Mouse (Mus musculus) heart, postnatal 4 days (tissue): ENCODE data around the gene Asb1. TPM values are rescaled to one million over a fixed set of nuclear protein-coding genes. Genes with fewer than 3 reads are reported as not detected.

Experiments
- DNase-seq: peaks from one replicate; pipeline ENCODE4 v3.0.0; 2021
- total RNA-seq, 2 experiments: library from RNA; stranded (reverse); gene quantifications; 2 replicates each; pipeline ENCODE4 v1.2.3; 2021

The Asb1 gene
- total RNA-seq = 10 to 100 TPM; 17.5 to 18.2 TPM

- DNase-seq = peak; percentile 93
Observed at GRCm38 (mm10) chr1:91540271-91540826, at the start of gene Asb1. Gene Asb1, plus strand, starts transcription at chr1:91540544.

GRCm38 (mm10) chr1:91492740-91493139 lies 47.6 kb upstream of the Asb1 start:
- no peak for DNase-seq

DNA sequence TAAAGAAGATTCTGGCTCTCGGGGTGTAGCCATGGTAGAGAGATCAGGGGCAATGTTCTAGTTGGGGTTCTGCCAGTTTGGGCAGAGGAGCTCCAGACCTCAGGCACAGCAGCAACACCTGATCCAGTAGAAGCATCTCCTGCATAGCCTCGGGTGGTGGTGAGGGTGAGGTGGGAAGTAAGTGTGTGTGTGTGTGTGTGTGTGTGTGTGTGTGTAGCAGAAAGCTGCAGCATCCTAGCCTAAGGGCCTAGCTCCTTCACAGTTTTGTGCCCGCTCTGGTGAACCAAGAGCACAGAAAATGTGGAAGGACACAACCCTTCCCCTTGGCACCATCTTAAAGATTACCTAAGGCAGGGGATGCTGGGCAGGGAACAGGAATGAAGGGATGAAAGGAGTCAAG lies 46.4 kb upstream of the Asb1 start:
- DNase-seq = no peak

GRCm38 (mm10) chr1:91494457-91495140 lies 45.7 kb upstream of the Asb1 start, which contains the start of gene Traf3ip1:
Gene Traf3ip1, plus strand, starts transcription at chr1:91494647.
- DNase-seq = peak; percentile 94

- DNase-seq = no peak
Observed at GRCm38 (mm10) chr1:91495321-91495720, 45.0 kb upstream of the Asb1 start.

GRCm38 (mm10) chr1:91498579-91498978 lies 41.8 kb upstream of the Asb1 start:
- DNase-seq = no peak

GRCm38 (mm10) chr1:91504615-91505014 lies 35.7 kb upstream of the Asb1 start:
- DNase-seq = no peak

DNA sequence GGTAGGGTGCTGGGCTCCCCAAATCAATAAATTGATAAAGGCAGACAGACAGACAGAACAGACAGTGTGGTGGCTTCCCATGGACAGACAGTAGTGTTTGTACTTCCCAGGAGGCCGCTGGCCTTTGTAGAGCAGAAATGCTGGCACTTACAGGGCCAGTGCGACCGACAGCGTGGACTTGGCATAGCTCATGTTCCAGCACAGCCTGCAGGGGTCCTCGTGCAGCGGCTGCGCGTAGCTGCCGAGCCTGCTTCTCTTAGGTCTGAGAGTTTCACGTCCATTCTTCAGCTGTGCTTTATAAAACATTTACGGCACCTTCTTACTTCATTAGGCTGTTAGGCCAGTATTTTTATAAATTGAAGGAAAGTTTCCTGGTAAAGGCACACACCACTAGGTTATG lies 25.4 kb upstream of the Asb1 start:
- DNase-seq = no peak

- DNase-seq = no peak
Observed at GRCm38 (mm10) chr1:91515642-91516041, 24.7 kb upstream of the Asb1 start.

GRCm38 (mm10) chr1:91523759-91524158 lies 16.6 kb upstream of the Asb1 start:
- peak; percentile 73 for DNase-seq

GRCm38 (mm10) chr1:91525838-91526237 lies 14.5 kb upstream of the Asb1 start:
- peak; percentile 61 for DNase-seq

- DNase-seq = no peak
Observed at GRCm38 (mm10) chr1:91530166-91530565, 10.2 kb upstream of the Asb1 start.

GRCm38 (mm10) chr1:91532243-91532642 lies 8.1 kb upstream of the Asb1 start:
- DNase-seq = no peak

GRCm38 (mm10) chr1:91532892-91533291 lies 7.5 kb upstream of the Asb1 start:
- peak; percentile 20 for DNase-seq

GRCm38 (mm10) chr1:91533483-91533882 lies 6.9 kb upstream of the Asb1 start:
- peak; percentile 19 for DNase-seq

DNA sequence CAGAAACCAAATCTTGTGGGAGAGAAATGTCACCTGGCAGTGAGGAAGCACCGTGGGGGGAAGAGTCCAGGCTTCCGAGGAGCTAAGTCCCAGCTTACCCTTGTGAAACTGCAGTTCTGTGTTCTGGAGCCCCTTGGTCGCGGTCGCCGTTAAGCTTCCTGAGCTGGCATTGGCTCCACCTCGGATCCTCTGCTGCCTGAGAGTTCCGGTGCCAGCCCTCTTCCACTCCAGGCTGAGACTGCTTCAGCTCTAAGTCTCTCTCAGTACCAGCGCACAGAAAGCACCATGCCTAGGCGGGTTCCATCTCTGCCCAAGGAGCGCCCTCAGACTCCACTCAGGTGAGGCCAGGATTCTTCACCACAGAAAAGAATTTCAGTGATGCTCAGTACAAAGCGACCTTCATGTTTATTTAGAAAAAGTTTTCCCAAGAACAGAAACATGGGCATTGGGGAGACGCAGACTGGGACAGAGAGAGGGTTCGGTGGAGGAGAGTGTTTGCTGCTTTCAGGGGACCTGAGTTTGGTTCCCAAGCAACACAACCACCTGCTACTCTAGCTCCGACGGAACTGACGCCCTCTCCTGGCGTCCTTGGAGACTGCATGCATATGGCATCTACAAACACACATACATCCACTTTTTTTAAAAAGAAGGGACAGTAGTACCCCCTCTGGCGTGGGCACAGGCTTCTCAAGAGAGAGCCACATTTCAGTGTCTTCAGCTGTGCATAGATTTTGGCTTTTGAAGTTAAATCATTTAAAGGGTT lies 6.2 kb upstream of the Asb1 start:
- no peak for DNase-seq

GRCm38 (mm10) chr1:91537786-91538569 lies 2.4 kb upstream of the Asb1 start:
- no peak for DNase-seq

DNA sequence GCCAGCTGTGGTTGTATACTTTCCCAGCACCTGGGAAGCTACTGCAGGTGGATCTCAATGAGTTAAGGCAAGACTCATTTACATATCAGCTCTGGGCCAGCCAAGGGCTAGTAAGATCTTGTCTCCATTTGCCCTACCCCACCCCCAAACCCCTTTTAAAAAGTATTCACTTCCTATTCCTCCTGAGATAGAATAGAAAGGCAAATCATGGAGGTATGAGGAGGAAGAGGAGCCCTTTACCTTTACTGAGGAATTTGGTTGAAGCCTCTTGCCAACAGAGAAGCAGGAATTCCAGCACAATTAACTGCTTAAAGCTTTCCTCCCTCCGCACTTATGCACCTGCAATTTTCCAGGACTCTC lies 1.8 kb upstream of the Asb1 start:
- no peak for DNase-seq

DNA sequence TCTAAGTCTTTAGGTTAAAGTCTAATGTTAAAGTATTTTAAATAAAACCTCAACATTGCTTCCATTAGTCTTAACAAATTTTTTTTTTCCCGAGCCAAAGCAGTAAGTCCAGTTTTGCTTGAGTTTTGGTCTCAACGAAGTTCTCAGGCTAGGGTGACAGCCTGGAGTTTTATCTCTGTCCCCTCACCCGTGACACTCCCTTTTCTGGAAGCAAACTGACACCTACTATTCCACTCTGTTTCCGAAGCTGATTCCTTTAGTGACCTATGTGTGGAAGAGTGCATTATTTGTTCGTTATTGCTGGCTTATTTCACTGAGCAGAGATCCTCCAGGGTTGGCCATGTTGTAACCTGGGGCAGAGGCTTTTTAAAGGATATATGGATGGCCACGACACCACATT lies 1.1 kb upstream of the Asb1 start:
- DNase-seq = no peak

GRCm38 (mm10) chr1:91539704-91540270 lies 557 bp upstream of the Asb1 start:
- peak; percentile 35 for DNase-seq

GRCm38 (mm10) chr1:91541042-91541592 lies 773 bp downstream of the Asb1 start:
- no peak for DNase-seq

DNA sequence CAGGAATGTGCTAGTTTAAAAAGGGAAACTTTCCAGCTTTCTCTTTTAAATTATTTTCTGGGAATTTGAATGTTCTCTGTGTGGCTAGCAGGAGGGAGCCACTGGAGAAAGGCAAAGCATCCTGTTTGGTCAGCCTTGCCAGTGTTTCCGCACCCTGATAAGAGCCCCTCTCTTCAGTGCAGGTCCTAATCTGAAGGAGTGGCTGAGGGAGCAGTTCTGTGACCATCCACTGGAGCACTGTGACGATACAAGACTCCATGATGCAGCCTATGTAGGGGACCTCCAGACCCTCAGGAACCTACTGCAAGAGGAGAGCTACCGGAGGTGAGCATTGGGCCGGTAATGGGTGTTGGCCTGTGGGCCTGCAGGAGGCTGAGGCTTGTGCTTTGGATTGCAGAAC lies 3.6 kb downstream of the Asb1 start:
- DNase-seq = no peak
